Mouse (Mus musculus): ENCODE data around the gene Ctbp2. TPM values are rescaled to one million over a fixed set of nuclear protein-coding genes. Genes with fewer than 3 reads are reported as not detected.

Gene Ctbp2
- total RNA-seq, 2 experiments from 2014 or later, result 44.1 to 47.4 TPM

DNA sequence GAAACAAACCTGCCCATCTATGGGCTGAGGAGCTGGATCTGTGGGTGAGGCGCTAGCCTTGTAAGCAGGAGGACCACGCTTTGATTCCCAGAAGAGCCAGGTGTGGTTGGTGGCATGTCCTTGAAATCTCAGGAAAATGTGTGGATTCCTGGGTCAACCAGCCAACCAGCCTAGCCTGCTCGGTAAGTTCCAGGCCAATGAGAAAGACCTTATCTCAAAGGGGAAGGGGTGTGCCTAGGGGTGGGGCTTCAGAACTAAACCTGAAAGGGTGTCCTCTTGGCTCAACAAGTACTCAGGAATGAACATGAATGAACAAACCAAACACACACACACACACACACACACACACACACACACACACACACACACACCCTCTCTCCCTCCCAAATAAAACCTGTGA is 82.4 kb downstream of the Ctbp2 start:
- Histone ChIP-seq H3K4me3 (no peak overlapping the region), H3K27ac (no peak overlapping the region)
- DNase-seq (ENCODE audit: low spot score in 2 of 2), result no peak
- no peak for TF ChIP-seq CTCF (conservative IDR thresholded peaks at IDR 0.05)

- peak overlapping the region; percentile 25; the same call in 1 of the 2 replicates for H3K27ac ChIP-seq
- H3K4me3 ChIP-seq, result no peak overlapping the region
- no peak for DNase-seq (ENCODE audit: low spot score in 2 of 2)
- TF ChIP-seq CTCF (conservative IDR thresholded peaks at IDR 0.05), result peak; percentile 61
Measured at GRCm38 (mm10) chr7:133040688-133041345, 83.3 kb downstream of the Ctbp2 start.

DNA sequence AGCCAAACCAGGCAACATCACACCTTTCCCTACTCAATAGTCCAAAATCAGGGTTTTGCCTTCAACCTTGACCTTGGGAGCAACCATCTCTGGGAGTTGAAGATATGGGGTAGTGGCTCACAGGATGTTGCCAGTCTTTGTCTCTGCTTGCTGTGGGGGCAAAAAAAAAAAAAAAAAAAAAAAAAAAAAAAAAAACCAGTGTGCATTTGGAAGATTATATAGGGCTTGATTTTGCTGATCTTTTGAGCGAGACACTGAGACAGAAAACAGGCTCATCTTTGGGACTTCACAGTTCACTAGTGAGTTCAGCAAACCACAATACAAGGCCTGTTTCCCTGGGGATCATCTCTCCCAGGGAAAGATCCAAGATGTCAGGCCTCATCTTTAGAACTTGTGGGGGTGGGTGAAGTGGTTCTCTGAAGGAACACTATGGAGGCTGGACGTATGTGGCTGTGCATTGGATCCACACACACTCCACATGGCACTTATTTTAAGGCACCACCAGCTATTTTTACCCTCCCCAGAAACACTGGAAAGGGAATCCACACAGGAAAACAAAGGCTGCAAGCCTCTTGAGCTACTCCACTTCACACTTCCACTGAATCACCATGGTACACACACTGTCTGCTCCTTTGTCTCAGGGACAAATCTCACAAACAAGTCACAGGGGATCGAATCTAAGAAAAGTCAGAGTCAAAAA is 84.4 kb downstream of the Ctbp2 start:
- no peak for TF ChIP-seq CTCF (conservative IDR thresholded peaks at IDR 0.05)
- Histone ChIP-seq H3K4me3 (no peak overlapping the region), H3K27ac (peak overlapping the region; percentile 25; the same call in 1 of the 2 replicates)
- no peak for DNase-seq (ENCODE audit: low spot score in 2 of 2)

GRCm38 (mm10) chr7:133037618-133038017 is 86.5 kb downstream of the Ctbp2 start:
- no peak for DNase-seq (ENCODE audit: low spot score in 2 of 2)
- TF ChIP-seq CTCF (conservative IDR thresholded peaks at IDR 0.05), result no peak
- H3K27ac ChIP-seq, result no peak overlapping the region
- H3K4me3 ChIP-seq, result no peak overlapping the region

- no peak overlapping the region for H3K27ac ChIP-seq
- no peak overlapping the region for H3K4me3 ChIP-seq
- DNase-seq (ENCODE audit: low spot score in 2 of 2), result no peak
- TF ChIP-seq CTCF (conservative IDR thresholded peaks at IDR 0.05), result no peak
Measured at GRCm38 (mm10) chr7:133037217-133037616, 86.9 kb downstream of the Ctbp2 start.

DNA sequence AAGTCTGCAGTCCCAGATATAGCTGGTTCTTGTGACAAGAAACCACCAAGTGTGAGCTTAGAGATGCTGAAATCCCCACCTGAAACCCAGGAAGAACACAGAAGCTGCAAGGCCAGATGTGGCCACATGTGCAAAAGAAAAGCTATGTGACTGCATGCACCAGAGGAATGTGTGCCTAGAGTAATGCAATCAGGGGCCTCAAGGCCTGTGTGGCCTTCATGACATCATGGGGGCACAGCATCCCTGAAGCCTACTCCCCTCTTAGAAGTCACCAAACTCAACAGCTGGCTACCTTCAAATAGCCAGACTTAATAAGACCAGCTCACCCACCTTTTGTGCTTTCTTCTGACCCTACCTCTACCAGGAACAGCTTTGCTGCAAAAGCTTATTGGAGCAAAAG is 88.3 kb downstream of the Ctbp2 start:
- no peak for TF ChIP-seq CTCF (conservative IDR thresholded peaks at IDR 0.05)
- Histone ChIP-seq H3K27ac (no peak overlapping the region), H3K4me3 (no peak overlapping the region)
- no peak for DNase-seq (ENCODE audit: low spot score in 2 of 2)

DNA sequence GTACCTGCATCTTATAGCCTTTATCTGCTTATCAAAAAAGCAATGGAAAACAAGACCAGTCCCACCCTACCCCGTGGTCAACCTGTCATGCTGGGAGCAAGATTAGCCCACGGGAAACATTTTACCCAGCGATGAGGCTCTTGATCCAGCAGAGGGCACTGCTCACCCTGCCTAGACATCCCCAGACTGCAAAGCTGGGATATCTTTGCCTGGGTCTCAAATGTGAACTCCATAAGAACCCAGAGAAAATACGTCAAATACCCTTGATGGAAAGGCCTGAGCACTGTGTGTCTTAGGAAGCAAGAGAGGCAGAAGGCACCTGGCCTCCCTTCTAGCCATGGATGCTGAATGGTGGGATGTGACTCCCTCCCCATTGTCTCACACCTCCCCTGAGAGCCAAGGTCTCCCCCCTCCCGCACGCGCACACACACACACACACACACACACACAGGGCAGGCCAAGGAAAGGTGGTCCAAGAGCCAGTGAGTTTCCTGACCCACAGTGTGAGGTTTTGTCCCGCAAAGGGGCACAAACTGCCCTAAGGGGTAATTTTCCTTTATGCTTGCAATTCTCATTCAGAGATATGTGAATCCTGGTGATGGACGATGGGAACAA is 91.5 kb downstream of the Ctbp2 start:
- H3K27ac ChIP-seq, result no peak overlapping the region

DNA sequence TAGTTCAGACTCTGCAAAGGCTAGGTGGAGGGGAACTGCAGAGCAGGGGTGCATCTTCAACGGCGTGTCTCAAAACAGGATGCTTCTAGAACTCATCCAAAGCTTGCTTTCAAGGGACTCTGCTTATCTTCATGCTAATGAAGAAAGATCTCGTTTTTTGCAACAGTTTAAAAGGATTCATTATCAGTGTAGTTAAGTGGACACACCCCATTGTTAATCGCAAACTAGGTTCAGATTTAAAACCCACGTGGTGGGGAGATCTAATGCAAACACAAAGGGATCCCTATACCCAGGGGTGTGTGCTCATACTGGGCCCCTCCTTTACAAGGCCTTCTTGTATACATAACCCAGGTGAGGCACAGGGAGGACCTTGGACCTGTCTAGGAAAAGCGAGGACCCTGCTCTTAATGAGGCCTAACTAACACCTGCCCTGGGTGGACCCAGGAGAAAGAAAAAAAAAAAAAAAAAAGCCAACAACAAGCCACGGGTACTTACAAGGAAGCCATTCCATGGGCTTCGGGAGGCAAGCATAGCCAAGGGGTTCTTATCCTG is 94.6 kb downstream of the Ctbp2 start:
- TF ChIP-seq CTCF (conservative IDR thresholded peaks at IDR 0.05), result no peak
- no peak overlapping the region for H3K27ac ChIP-seq

More for the DNA sequence above, 91.5 kb downstream of the Ctbp2 start:
- DNase-seq (ENCODE audit: low spot score in 2 of 2), result peak; percentile 59 to 79
- peak; percentile 98 for TF ChIP-seq CTCF (conservative IDR thresholded peaks at IDR 0.05)
- H3K4me3 ChIP-seq, result no peak overlapping the region

GRCm38 (mm10) chr7:133029004-133029403 is 95.2 kb downstream of the Ctbp2 start:
- no peak for TF ChIP-seq CTCF (conservative IDR thresholded peaks at IDR 0.05)
- Histone ChIP-seq H3K27ac (no peak overlapping the region), H3K4me3 (no peak overlapping the region)
- no peak for DNase-seq (ENCODE audit: low spot score in 2 of 2)

More for the DNA sequence above, 94.6 kb downstream of the Ctbp2 start:
- no peak for DNase-seq (ENCODE audit: low spot score in 2 of 2)
- H3K4me3 ChIP-seq, result no peak overlapping the region

GRCm38 (mm10) chr7:133027930-133028329 is 96.2 kb downstream of the Ctbp2 start:
- no peak for TF ChIP-seq CTCF (conservative IDR thresholded peaks at IDR 0.05)
- DNase-seq (ENCODE audit: low spot score in 2 of 2), result no peak
- H3K27ac ChIP-seq, result no peak overlapping the region
- no peak overlapping the region for H3K4me3 ChIP-seq

- TF ChIP-seq CTCF (conservative IDR thresholded peaks at IDR 0.05), result no peak
- Histone ChIP-seq H3K4me3 (no peak overlapping the region), H3K27ac (no peak overlapping the region)
- DNase-seq (ENCODE audit: low spot score in 2 of 2), result no peak
Measured at GRCm38 (mm10) chr7:133024694-133025093, 99.5 kb downstream of the Ctbp2 start.

- no peak overlapping the region for H3K4me3 ChIP-seq
- peak overlapping the region; percentile 4; the same call in 1 of the 2 replicates for H3K27ac ChIP-seq
- TF ChIP-seq CTCF (conservative IDR thresholded peaks at IDR 0.05), result no peak
- no peak for DNase-seq (ENCODE audit: low spot score in 2 of 2)
Measured at GRCm38 (mm10) chr7:133019481-133020020, 104.6 kb downstream of the Ctbp2 start.

GRCm38 (mm10) chr7:133018961-133019360 is 105.2 kb downstream of the Ctbp2 start:
- Histone ChIP-seq H3K27ac (peak overlapping the region; percentile 4; the same call in 1 of the 2 replicates), H3K4me3 (no peak overlapping the region)
- no peak for TF ChIP-seq CTCF (conservative IDR thresholded peaks at IDR 0.05)
- no peak for DNase-seq (ENCODE audit: low spot score in 2 of 2)
